ENCODE assay signal across 8 mouse cellular contexts in the genomic region with DNA sequence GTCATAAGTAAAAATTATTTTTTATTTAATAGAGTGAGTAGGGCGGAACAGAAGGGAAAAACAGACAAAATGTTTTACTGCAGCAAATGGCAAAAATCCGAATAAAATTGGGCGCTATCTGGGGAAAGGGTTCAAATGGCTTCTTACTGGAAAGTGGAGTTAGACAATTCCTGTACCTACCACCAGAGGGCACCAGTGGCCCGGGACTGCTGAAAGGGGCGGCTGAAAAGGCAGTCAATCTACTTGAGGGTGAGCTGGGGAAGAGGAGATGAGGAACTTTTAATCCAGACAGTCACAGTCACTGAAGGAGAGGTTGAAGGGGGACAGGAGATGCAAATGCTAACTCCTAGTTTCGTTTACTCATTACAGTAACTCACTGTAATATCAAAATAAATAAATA. TPM values are rescaled to one million over a fixed set of nuclear protein-coding genes. Genes with fewer than 3 reads are reported as not detected.
DNase-seq lines count a peak whose midpoint lies in the region; ATAC-seq and TF ChIP-seq lines count a peak whose summit lies in the region.

No protein-coding gene starts in this region.

- intact Hi-C loops in heart, postnatal 14 days (cut with DNase I) = loop anchor here (5.0 to 10.0 kb wide), 5 partner anchors 200 to 1318 kb away; a partner anchor contains a TSS

- no peak overlapping the region for H3K4me2 ChIP-seq in kidney, embryonic 16.5 days (replicated peaks; ENCODE audit: low read depth, low read length)
- no peak overlapping the region for H3K4me2 ChIP-seq in limb, embryonic 14.5 days (replicated peaks; ENCODE audit: low read depth, low read length, severe bottlenecking)

- no peaks in the 10 kb centered on the region for H3K36me3 ChIP-seq in kidney, embryonic 16.5 days (ENCODE audit: insufficient read depth, low read length)
- no peaks in the 10 kb centered on the region for H3K36me3 ChIP-seq in limb, embryonic 14.5 days (ENCODE audit: control insufficient read depth, insufficient read depth, low read length)

- H3K9me3 ChIP-seq in kidney, embryonic 16.5 days (ENCODE audit: low read length) = no peaks in the 10 kb centered on the region
- H3K9me3 ChIP-seq in limb, embryonic 14.5 days (ENCODE audit: control insufficient read depth, low read length) = no peaks in the 10 kb centered on the region

- peak; percentile 39 for DNase-seq in kidney, adult 11 months
- peak; percentile 84 for DNase-seq in ZHBTc4 (ENCODE audit: low read depth, low spot score)
- DNase-seq in heart, postnatal 14 days = peak; percentile 77 to 85
- peak; percentile 72 for DNase-seq in limb, embryonic 14.5 days (ENCODE audit: low spot score)
- DNase-seq in ovary, postnatal 36 days (ENCODE audit: low spot score) = peak; percentile 48
- DNase-seq in thymus, postnatal 25 days = peak; percentile 84

- H3K4me3 ChIP-seq in kidney, embryonic 16.5 days (ENCODE audit: low read length) = no peak overlapping the region
- H3K4me3 ChIP-seq in limb, embryonic 14.5 days (replicated peaks; ENCODE audit: low read length) = no peak overlapping the region

- no peak for ATAC-seq in kidney, embryonic 16.5 days (ENCODE audit: low FRiP score, low TSS enrichment)
- peak; percentile 60 for ATAC-seq in common myeloid progenitor, adult 5-6 weeks (replicated peaks; ENCODE audit: low read depth, poor library complexity, severe bottlenecking)
- ATAC-seq in limb, embryonic 14.5 days (ENCODE audit: low FRiP score, low read depth) = no peak

- 37% methylated on average over 6 of the region's 6 CpGs for WGBS in kidney, embryonic 16.5 days
- WGBS in limb, embryonic 14.5 days = 36% methylated on average over 6 of the region's 6 CpGs

- H3K4me1 ChIP-seq in kidney, embryonic 16.5 days (ENCODE audit: insufficient read depth, low read length) = peaks cover 7% of the 10 kb centered on the region; the same call in 1 of the 2 replicates
- H3K4me1 ChIP-seq in limb, embryonic 14.5 days (ENCODE audit: control insufficient read depth, insufficient read depth, low read length) = no peaks in the 10 kb centered on the region

- no peak overlapping the region for H3K9ac ChIP-seq in kidney, embryonic 16.5 days (replicated peaks; ENCODE audit: low read length)
- H3K9ac ChIP-seq in limb, embryonic 14.5 days (ENCODE audit: low read depth, low read length, severe bottlenecking) = no peak overlapping the region

- no peak for TF ChIP-seq POLR2A in limb, embryonic 14.5 days (IDR thresholded peaks at IDR 0.05; ENCODE audit: borderline replicate concordance, extremely low read depth, insufficient read depth, insufficient read length)

- H3K27me3 ChIP-seq in kidney, embryonic 16.5 days (ENCODE audit: insufficient read depth, low read length) = no peaks in the 10 kb centered on the region
- no peaks in the 10 kb centered on the region for H3K27me3 ChIP-seq in limb, embryonic 14.5 days (ENCODE audit: control insufficient read depth, insufficient read depth, low read length)

- H3K27ac ChIP-seq in kidney, embryonic 16.5 days (ENCODE audit: low read length) = no peak overlapping the region
- H3K27ac ChIP-seq in limb, embryonic 14.5 days (replicated peaks; ENCODE audit: low read depth, low read length) = no peak overlapping the region

RNA-seq across cellular contexts. Expression of a gene that starts 4.6 kb away (rescaled TPM):
- polyA plus RNA-seq in kidney, embryonic 16.5 days (2015; fragmentation: Nextera tagmentation; extraction: Ambion mirVana) = 110 and 114 TPM in 2 replicates
- total RNA-seq in common myeloid progenitor, adult 5-6 weeks (2017) = 92.0 and 122 TPM in 2 replicates
- total RNA-seq in heart, postnatal 14 days (2021) = 100 to 1,000 TPM; 110 to 112 TPM
- 30.8 and 41.2 TPM in 2 replicates for polyA plus RNA-seq in limb, embryonic 14.5 days (2012; rRNA removed)
- 79.9 and 84.6 TPM in 2 replicates for polyA plus RNA-seq in limb, embryonic 14.5 days (2014; fragmentation: Nextera tagmentation; extraction: Ambion mirVana)
